Mouse (Mus musculus): ENCODE measurements around the gene Rab3a.

GRCm38 (mm10) chr8:70773410-70773809 is 18.9 kb downstream of the Rab3a start:
- TF ChIP-seq CTCF (IDR thresholded peaks at IDR 0.05; ENCODE audit: borderline replicate concordance, extremely low read depth, insufficient read depth, insufficient read length) (no peak), POLR2A (IDR thresholded peaks at IDR 0.05; ENCODE audit: borderline replicate concordance, extremely low read depth, insufficient read depth, insufficient read length, poor library complexity, severe bottlenecking) (no peak)
